Mouse (Mus musculus): Measurements from ENCODE around the gene Fabp3.

- TF ChIP-seq CTCF (IDR thresholded peaks at IDR 0.05 in 2 of 3, conservative IDR thresholded peaks at IDR 0.05 in 1 of 3; ENCODE audit: control insufficient read depth in 1 of 3, insufficient read depth in 1 of 3, low read depth in 2 of 3, low read length in 3 of 3, poor library complexity in 1 of 3, severe bottlenecking in 1 of 3) (no peak), ETS1 (IDR thresholded peaks at IDR 0.05; ENCODE audit: low read depth, low read length) (no peak)
Observed at GRCm38 (mm10) chr4:130275823-130276105, 32.6 kb upstream of the Fabp3 start.
